Mouse (Mus musculus) C3H10T1/2 (cell line): ENCODE measurements around the gene Kdf1. TPM values are rescaled to one million over a fixed set of nuclear protein-coding genes. Genes with fewer than 3 reads are reported as not detected.

Experiments
- polyA plus RNA-seq, 2 experiments: library from polyadenylated mRNA; unstranded; fragments of >200 nt; fragmentation: generic; extraction: Trizol; gene quantifications; one replicate each; pipeline ENCODE4 v1.2.1; 2012; ENCODE audit warnings: missing spikeins in 2 of 2

Kdf1 gene
- polyA plus RNA-seq, result under 1 TPM in 1 of 2 experiments, not detected in 1; 0.07 TPM

DNA sequence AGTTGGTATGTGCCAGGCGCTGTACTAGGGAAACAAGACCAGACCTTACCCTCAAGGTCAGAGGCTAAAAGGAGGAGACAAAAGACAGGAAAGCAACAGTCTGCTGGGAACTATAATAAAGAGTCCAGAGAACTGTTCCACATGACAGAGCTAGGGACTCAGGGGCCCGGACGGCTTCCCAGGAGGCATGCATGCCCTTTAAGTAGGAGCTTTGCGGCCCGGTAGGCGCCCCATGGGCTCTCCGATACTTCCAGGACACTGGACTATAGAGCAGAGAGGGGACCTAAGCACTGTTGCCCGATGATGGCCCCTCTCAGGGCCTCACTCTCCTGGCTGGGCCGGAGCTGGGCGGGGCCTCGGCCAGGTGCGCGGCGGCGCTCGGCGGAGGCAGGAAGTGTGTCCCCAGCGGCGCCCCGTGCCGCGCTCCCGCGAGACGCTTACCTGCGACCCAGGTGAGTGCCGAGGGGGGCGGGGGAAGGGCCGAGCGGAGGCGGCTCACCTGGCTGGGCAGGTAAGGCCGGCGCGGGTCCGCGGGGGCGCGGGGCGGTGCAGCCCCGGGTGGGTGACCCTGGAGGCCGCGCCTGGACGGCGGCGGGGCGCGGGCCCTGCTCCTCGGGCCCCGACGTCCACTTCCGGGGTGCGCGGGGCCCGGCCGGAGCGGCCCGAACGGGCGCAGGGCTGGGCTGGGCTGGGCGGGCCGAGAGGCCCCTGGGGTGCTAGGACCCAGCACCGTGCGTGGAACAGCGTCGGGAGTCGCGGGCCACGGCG, at the start of gene Kdf1:
Gene Kdf1 (plus strand): TSS at position 363 of the 768 bp plus-strand sequence.

DNA sequence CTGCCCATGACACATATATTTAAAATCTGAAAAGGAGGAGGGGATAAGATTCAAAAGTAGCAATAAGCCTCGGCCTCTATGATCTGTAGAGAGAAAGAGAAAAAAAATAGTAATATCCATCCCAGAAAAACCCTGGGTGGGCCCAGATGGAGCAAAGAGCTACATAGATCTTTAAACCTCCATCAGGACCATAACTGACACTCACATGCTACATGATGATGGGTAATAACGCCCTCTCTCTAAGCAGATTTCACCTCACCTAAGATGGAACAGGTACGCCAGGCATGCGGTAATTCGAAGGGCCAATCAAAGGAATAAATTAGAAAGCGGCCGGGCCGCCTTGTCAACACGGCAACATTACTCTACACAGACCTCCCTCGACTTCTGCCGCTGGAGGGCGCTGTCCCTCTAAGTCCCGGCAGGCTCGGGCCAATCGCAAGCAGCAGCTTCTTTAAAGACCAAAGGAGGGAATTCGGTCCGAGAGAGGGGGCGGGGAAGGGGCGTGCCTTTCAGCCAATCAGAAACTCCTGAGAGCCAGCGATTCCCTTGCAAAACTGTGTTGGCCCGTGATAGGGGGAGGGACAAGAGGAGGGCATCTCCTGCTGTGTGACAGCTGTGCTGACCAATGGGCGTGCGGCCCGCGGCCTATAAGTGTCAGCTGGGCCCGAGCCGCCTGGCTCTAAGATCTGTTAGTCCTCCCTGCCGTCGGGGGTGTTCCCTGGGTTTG, 39.1 kb upstream of the Kdf1 start, which contains the start of gene Tent5b:
Gene Tent5b (plus strand): TSS at position 675 of the 727 bp plus-strand sequence.

DNA sequence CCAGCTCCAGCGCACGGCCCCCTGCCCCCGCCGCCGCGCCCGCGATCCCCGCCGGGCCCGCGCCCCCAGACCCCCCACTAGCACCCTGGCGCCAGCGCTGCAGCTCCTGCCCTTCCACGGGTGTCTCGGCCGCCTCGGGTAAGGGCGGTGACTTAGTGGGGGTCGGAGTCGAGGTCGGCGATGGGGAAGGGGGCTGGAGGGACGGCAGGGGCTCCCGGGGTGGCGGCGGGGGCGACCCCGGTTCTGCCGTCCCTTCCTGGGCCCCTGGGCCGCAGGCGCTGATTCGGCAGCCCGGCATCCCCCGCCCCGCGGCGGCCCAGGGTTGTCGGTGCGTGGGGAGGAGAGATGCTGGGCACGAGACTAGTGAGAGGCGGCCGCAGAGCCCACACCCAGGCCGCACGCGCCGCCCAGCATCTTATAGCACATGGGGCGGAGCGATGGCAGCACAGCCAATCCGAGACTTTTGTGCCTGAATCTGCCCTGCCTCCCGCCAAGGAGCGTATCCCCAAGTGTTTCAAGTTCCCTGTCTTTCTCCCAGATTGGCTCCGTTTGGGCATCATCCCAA, 20.5 kb upstream of the Kdf1 start, which contains the start of gene Trnp1:
Gene Trnp1 (minus strand): TSS at position 391 of the 565 bp plus-strand sequence.

DNA sequence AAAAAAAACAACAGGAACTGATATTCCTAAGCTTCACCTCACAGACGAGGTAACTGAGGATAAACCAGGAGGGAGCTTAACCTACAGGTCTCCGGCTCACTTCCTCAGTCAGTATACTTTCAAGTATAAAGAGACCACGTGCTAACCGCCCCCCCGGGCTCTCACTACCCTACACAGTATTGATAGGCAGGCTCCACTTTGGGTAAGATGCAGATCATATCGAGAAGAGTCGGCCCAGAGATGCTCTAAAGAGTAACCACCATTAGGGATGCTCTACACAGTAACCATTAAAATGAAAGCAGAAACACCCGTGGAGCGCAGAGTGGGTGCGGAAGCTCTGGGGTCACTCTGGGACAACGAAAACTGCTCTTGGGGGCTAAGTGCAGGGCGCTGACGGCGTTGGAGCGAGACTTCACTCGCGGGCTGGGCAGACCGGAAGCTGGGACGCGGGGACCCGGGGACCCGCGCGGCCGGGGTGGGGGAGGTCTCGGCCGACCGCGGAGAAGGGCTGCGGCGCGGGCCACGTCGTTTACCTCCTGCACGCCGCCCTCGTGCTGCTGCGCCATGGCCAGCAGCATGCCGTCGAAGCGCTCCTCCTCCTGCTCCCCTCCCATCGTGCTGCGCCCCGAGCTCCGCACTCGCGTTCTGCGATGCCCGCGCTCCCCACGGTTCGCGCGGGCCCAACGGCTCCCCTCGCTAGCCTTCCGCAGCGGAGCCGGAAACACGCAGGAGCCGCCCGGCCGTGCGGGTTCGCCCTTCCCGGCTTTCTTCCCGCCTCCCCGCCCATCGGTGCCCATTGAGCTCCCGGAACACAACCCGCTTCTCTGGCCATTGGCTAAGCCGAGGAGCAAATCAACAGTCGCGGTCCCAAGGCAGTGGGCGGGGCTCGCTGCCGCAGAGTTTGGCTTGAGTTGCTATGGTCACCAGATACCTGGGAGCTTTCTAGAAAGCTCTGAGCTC, 26.8 kb downstream of the Kdf1 start, which contains the start of gene Nudc:
Gene Nudc (minus strand): TSS at position 725 of the 960 bp plus-strand sequence.

DNA sequence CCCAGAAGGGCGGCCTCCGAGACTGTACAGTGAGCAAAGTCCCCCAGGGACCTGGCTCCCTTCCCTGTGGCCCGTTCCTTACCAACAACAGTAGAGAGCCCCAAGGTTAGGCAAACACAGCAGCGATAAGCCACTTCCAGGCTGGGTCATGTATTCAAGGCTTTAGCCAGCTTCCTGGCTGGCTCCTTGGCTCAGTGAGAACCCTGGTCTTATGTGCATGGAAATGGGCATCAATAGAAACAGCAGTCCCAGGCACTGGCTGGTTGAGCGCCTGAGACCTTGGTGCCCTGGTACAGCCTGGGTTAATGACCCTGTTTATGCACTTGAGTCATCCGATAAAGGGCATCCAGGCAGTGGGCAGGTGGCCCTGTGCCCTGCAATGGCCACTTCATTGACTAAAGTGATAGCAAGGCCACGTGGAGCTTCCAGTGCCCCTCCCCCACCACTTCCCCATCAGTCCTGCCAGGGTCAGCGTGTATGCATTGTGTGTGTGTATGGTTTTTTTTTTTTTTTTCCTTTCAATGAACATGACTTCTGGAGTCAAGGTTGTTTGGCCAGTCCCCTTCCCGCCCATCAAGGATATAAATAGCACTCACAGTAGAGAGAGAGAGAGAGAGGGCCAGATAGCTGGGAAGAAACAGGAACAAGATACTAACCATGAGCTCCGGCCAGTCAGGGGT, 34.1 kb downstream of the Kdf1 start, which contains the start of gene Nr0b2:
Gene Nr0b2 (plus strand): TSS at position 609 of the 680 bp plus-strand sequence.

DNA sequence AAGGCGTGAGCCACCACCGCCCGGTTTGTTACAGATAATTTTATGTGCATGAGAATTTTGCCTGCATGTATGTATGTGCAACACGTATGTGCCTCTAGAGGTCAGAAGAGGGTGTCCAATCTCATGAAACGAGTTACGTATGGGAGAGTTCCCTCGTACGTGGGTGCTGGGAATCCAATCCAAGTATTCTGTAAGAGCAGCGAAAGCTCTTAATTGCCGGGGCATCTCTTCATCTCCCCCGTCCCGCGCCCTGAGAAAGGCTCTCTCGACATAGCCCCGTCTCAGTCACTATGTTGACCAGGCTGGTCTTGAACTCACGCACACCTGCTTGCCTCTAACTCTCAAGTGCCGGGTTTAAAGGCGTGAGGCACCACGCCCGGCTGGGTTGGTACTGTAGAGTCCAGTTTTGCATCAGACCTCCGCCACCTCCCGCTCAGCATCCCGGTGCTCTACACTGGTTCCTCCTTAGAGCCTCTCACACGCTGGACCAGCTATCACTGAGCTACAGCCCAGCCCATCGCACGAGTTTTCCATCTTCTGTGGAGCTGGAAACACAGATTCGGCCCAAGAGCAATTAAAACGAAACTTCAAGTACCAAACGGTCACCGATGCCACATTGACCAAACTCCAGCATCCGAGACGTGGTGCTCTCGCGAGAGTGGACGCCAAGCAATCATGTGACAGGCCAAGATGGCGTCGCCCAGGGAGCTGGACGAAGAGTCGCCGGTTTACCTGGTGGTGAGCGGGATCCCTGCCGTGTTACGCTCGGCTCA, 55.5 kb downstream of the Kdf1 start, which contains the start of gene Gpatch3:
Gene Gpatch3 (plus strand): TSS at position 676 of the 773 bp plus-strand sequence.

Other genes with a start within 250 kb of the Kdf1 start
- 10 to 100 TPM; 54.9 to 80.1 TPM for gene Tmem222, start 241.2 kb upstream of the Kdf1 start, polyA plus RNA-seq
- gene Wdtc1, start 165.5 kb upstream of the Kdf1 start, polyA plus RNA-seq, result 10 to 100 TPM in 1 of 2 experiments, 1 to 10 TPM in 1; 9.9 to 23.1 TPM
- gene Slc9a1, start 149.3 kb upstream of the Kdf1 start, polyA plus RNA-seq, result 10 to 100 TPM in 1 of 2 experiments, 1 to 10 TPM in 1; 6.0 to 25.5 TPM
- 10 to 100 TPM; 10.2 to 10.5 TPM for gene Tent5b, start 38.8 kb upstream of the Kdf1 start, polyA plus RNA-seq
- gene Trnp1, start 20.4 kb upstream of the Kdf1 start, polyA plus RNA-seq, result 1 to 10 TPM; 2.5 to 6.5 TPM
- gene Nudc, start 27.0 kb downstream of the Kdf1 start, polyA plus RNA-seq, result 100 to 1,000 TPM; 131 TPM
- gene Nr0b2, start 34.4 kb downstream of the Kdf1 start, polyA plus RNA-seq, result not detected
- gene Gpatch3, start 55.8 kb downstream of the Kdf1 start, polyA plus RNA-seq, result 1 to 10 TPM; 3.6 to 6.5 TPM
- gene Gpn2, start 65.4 kb downstream of the Kdf1 start, polyA plus RNA-seq, result 10 to 100 TPM; 15.3 to 16.3 TPM
- gene Sfn, start 83.2 kb downstream of the Kdf1 start, polyA plus RNA-seq, result 1 to 10 TPM in 1 of 2 experiments, under 1 TPM in 1; 0.21 to 1.9 TPM
- gene Zdhhc18, start 131.2 kb downstream of the Kdf1 start, polyA plus RNA-seq, result 10 to 100 TPM in 1 of 2 experiments, 1 to 10 TPM in 1; 7.5 to 15.8 TPM
- 10 to 100 TPM in 1 of 2 experiments, 1 to 10 TPM in 1; 5.1 to 10.3 TPM for gene Pigv, start 153.7 kb downstream of the Kdf1 start, polyA plus RNA-seq
- gene Arid1a, start 237.8 kb downstream of the Kdf1 start, polyA plus RNA-seq, result 10 to 100 TPM in 1 of 2 experiments, 1 to 10 TPM in 1; 4.3 to 18.7 TPM